Mouse (Mus musculus) embryonic fibroblast, embryonic 13.5 days (primary cell): ENCODE results near the gene Abce1.

ENCODE experiments used
- CTCF ChIP-seq: IDR thresholded peaks from 2 replicates; pipeline ENCODE4 v1.5.1; 2011; ENCODE audit warnings: mild to moderate bottlenecking, control low read depth, low read length, moderate library complexity, borderline replicate concordance; ENCODE audit not compliant: insufficient read depth
- POLR2A ChIP-seq: IDR thresholded peaks from 2 replicates; pipeline ENCODE4 v1.6.1; 2011; ENCODE audit warnings: low read depth, mild to moderate bottlenecking, control low read depth, low read length, moderate library complexity

DNA sequence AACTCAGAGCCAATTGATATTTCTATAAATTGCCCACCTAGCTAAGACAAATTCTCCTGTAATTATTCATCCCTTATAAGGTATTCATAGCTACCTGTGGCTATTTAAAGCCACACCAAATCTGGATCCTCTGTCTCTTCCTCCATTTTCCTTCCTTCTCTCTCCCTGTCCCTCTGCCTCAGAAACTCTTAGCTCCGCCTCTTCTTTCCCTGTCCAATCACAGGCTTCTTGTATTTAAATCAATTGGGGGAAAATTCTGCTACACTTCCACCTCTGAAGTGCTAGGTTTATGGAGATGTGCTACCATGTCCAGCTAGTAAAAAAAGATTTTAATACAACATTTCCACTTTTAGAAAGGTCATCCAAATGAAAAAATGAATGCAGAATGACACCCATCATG lies 76.0 kb downstream of the Abce1 start:
- no peak for TF ChIP-seq POLR2A
- TF ChIP-seq CTCF = no peak
